Mouse (Mus musculus) embryonic facial prominence, embryonic 10.5 days (tissue): ENCODE data around the gene Rps29. TPM values are rescaled to one million over a fixed set of nuclear protein-coding genes. Genes with fewer than 3 reads are reported as not detected.
"Not testable (repeated sequence)": the region's sequence is repeated elsewhere in the genome, so short reads cannot be mapped to it uniquely, and the experiment has no call there.

Experiments
- DNase-seq: peaks from one replicate; pipeline ENCODE4 v3.0.0-alpha.2; 2017; ENCODE audit warnings: low spot score
- H3K27ac ChIP-seq: fragments of 300-500 bp; sonication (generic); replicated peaks from 2 replicates; pipeline ENCODE4 v1.5.1; 2016; ENCODE audit warnings: mild to moderate bottlenecking
- H3K27me3 ChIP-seq: fragments of 300-500 bp; sonication (generic); replicated peaks from 2 replicates; pipeline ENCODE4 v1.6.1; 2016; ENCODE audit warnings: low read depth, mild to moderate bottlenecking; ENCODE audit not compliant: poor library complexity, severe bottlenecking
- H3K36me3 ChIP-seq: fragments of 300-500 bp; sonication (generic); replicated peaks from 2 replicates; pipeline ENCODE4 v1.6.1; 2016; ENCODE audit warnings: mild to moderate bottlenecking, moderate library complexity
- H3K4me1 ChIP-seq: fragments of 300-500 bp; sonication (generic); 2 replicates; pipeline ENCODE4 v1.6.1; 2016
- H3K4me3 ChIP-seq: fragments of 300-500 bp; sonication (generic); 2 replicates; pipeline ENCODE4 v1.5.1; 2016; ENCODE audit warnings: mild to moderate bottlenecking, moderate library complexity
- H3K9me3 ChIP-seq: fragments of 300-500 bp; sonication (generic); 2 replicates; pipeline ENCODE4 v1.6.1; 2016; ENCODE audit warnings: mild to moderate bottlenecking
- WGBS: fragments of 180-500 bp; shearing (Covaris S2); methylation state at CpG from one replicate; pipeline ENCODE4 v1.1.7; 2016; 5-methylcytosine and 5-hydroxymethylcytosine counted together
- polyA plus RNA-seq: library from polyadenylated mRNA; unstranded; fragments of >200 nt; fragmentation: Nextera tagmentation; extraction: Ambion mirVana; gene quantifications from 2 replicates; pipeline ENCODE4 v1.2.1, GENCODE M21; 2016

Gene Rps29
- polyA plus RNA-seq, 1 experiment from 2014 or later: 1,397 TPM

GRCm38 (mm10) chr12:69167656-69168460 lies 8.9 kb upstream of the Rps29 start:
- no peaks in the 10 kb centered on the region for H3K9me3 ChIP-seq
- H3K4me3 ChIP-seq: peak overlapping the region; percentile 83
- DNase-seq: no peak
- peaks cover 9% of the 10 kb centered on the region for H3K36me3 ChIP-seq
- H3K4me1 ChIP-seq: peaks cover 16% of the 10 kb centered on the region
- WGBS: 9% methylated on average over 18 of the region's 18 CpGs
- H3K27me3 ChIP-seq: no peaks in the 10 kb centered on the region
- H3K27ac ChIP-seq: peak overlapping the region; percentile 96

GRCm38 (mm10) chr12:69166861-69167581 lies 8.0 kb upstream of the Rps29 start:
- H3K36me3 ChIP-seq, H3K9me3 ChIP-seq, DNase-seq, H3K27ac ChIP-seq, H3K4me3 ChIP-seq, H3K27me3 ChIP-seq: not testable (repeated sequence)
- WGBS: 65% methylated on average over 8 of the region's 8 CpGs
- peaks cover 16% of the 10 kb centered on the region for H3K4me1 ChIP-seq

- WGBS: 60% methylated on average over 3 of the region's 3 CpGs
- peaks cover 12% of the 10 kb centered on the region for H3K4me1 ChIP-seq
- H3K27ac ChIP-seq: no peak overlapping the region
- H3K4me3 ChIP-seq: no peak overlapping the region
- no peaks in the 10 kb centered on the region for H3K36me3 ChIP-seq
- no peaks in the 10 kb centered on the region for H3K9me3 ChIP-seq
- no peak for DNase-seq
- no peaks in the 10 kb centered on the region for H3K27me3 ChIP-seq
These were observed 5.9 kb upstream of the Rps29 start for GRCm38 (mm10) chr12:69164904-69165303.

- WGBS: 87% methylated on average over 4 of the region's 4 CpGs
- H3K4me1 ChIP-seq, H3K27me3 ChIP-seq, H3K36me3 ChIP-seq, H3K27ac ChIP-seq, H3K4me3 ChIP-seq, H3K9me3 ChIP-seq, DNase-seq: not testable (repeated sequence)
These were observed 4.6 kb upstream of the Rps29 start for GRCm38 (mm10) chr12:69163586-69163985.

- WGBS: 78% methylated on average over 2 of the region's 2 CpGs
- not testable (repeated sequence) for H3K9me3 ChIP-seq, H3K4me1 ChIP-seq
These were observed 1.7 kb upstream of the Rps29 start for GRCm38 (mm10) chr12:69160677-69161076.

GRCm38 (mm10) chr12:69159578-69159940 lies 573 bp upstream of the Rps29 start:
- Histone ChIP-seq H3K4me3 (peak overlapping the region; percentile 77), H3K4me1 (0 out of 2 replicates have a peak, but pooled peaks cover 5% of the 10 kb centered on the region), H3K27me3 (no peaks in the 10 kb centered on the region), H3K9me3 (no peaks in the 10 kb centered on the region), H3K27ac (no peak overlapping the region), H3K36me3 (peaks cover 30% of the 10 kb centered on the region)
- peak; percentile 25 for DNase-seq
- 7% methylated on average over 9 of the region's 9 CpGs for WGBS

More at GRCm38 (mm10) chr12:69160677-69161076, 1.7 kb upstream of the Rps29 start:
- H3K27ac ChIP-seq, H3K4me3 ChIP-seq, DNase-seq, H3K27me3 ChIP-seq: not testable (repeated sequence)
- H3K36me3 ChIP-seq: peaks cover 23% of the 10 kb centered on the region

- WGBS: 1% methylated on average over 19 of the region's 19 CpGs
- no peaks in the 10 kb centered on the region for H3K9me3 ChIP-seq
- H3K27ac ChIP-seq: peak overlapping the region; percentile 95
- peaks cover 30% of the 10 kb centered on the region for H3K36me3 ChIP-seq
- DNase-seq: no peak
- H3K4me3 ChIP-seq: peak overlapping the region; percentile 77
- no peaks in the 10 kb centered on the region for H3K27me3 ChIP-seq
- H3K4me1 ChIP-seq: 0 out of 2 replicates have a peak, but pooled peaks cover 5% of the 10 kb centered on the region
These were observed 621 bp downstream of the Rps29 start for GRCm38 (mm10) chr12:69158366-69158764.

- Histone ChIP-seq H3K36me3 (peaks cover 30% of the 10 kb centered on the region), H3K4me3 (peak overlapping the region; percentile 77; the same call in 1 of the 2 replicates)
These were observed 1.9 kb downstream of the Rps29 start for GRCm38 (mm10) chr12:69157107-69157506.

GRCm38 (mm10) chr12:69156436-69156835 lies 2.5 kb downstream of the Rps29 start:
- WGBS: 82% methylated on average over 4 of the region's 4 CpGs

More at GRCm38 (mm10) chr12:69157107-69157506, 1.9 kb downstream of the Rps29 start:
- H3K9me3 ChIP-seq: no peaks in the 10 kb centered on the region
- H3K27me3 ChIP-seq: no peaks in the 10 kb centered on the region
- no peak for DNase-seq
- H3K27ac ChIP-seq: no peak overlapping the region
- H3K4me1 ChIP-seq: 0 out of 2 replicates have a peak, but pooled peaks cover 5% of the 10 kb centered on the region
- WGBS: 96% methylated on average over 2 of the region's 2 CpGs

GRCm38 (mm10) chr12:69155923-69156322 lies 3.1 kb downstream of the Rps29 start:
- no peak for DNase-seq
- WGBS: 84% methylated on average over 2 of the region's 2 CpGs

More at GRCm38 (mm10) chr12:69156436-69156835, 2.5 kb downstream of the Rps29 start:
- Histone ChIP-seq H3K36me3 (peaks cover 30% of the 10 kb centered on the region), H3K27me3 (no peaks in the 10 kb centered on the region), H3K4me1 (0 out of 2 replicates have a peak, but pooled peaks cover 5% of the 10 kb centered on the region), H3K9me3 (no peaks in the 10 kb centered on the region), H3K4me3 (no peak overlapping the region), H3K27ac (no peak overlapping the region)
- DNase-seq: no peak

GRCm38 (mm10) chr12:69150049-69150448 lies 8.9 kb downstream of the Rps29 start:
- Histone ChIP-seq H3K27me3 (no peaks in the 10 kb centered on the region), H3K4me1 (no peaks in the 10 kb centered on the region), H3K36me3 (peaks cover under 1% of the 10 kb centered on the region), H3K9me3 (no peaks in the 10 kb centered on the region), H3K27ac (no peak overlapping the region), H3K4me3 (no peak overlapping the region)
- no peak for DNase-seq
- WGBS: 89% methylated on average over 13 of the region's 13 CpGs

More at GRCm38 (mm10) chr12:69155923-69156322, 3.1 kb downstream of the Rps29 start:
- H3K27ac ChIP-seq: no peak overlapping the region
- H3K36me3 ChIP-seq: peaks cover 30% of the 10 kb centered on the region
- H3K27me3 ChIP-seq: no peaks in the 10 kb centered on the region
- H3K4me1 ChIP-seq: 0 out of 2 replicates have a peak, but pooled peaks cover 5% of the 10 kb centered on the region
- H3K9me3 ChIP-seq: no peaks in the 10 kb centered on the region
- H3K4me3 ChIP-seq: no peak overlapping the region

GRCm38 (mm10) chr12:69147166-69147735 lies 11.7 kb downstream of the Rps29 start:
- Histone ChIP-seq H3K27me3 (no peaks in the 10 kb centered on the region), H3K9me3 (no peaks in the 10 kb centered on the region), H3K36me3 (no peaks in the 10 kb centered on the region), H3K27ac (no peak overlapping the region), H3K4me3 (no peak overlapping the region), H3K4me1 (no peaks in the 10 kb centered on the region)
- WGBS: 90% methylated on average over 5 of the region's 5 CpGs
- no peak for DNase-seq
